Mouse (Mus musculus): ENCODE data around the gene Atp5d.

- TF ChIP-seq CTCF (IDR thresholded peaks at IDR 0.05; ENCODE audit: extremely low read depth, insufficient read length, insufficient replicate concordance, low read depth, low read length) (no peak), POLR2A (IDR thresholded peaks at IDR 0.05; ENCODE audit: low read depth, low read length) (no peak)
Observed at GRCm38 (mm10) chr10:80094085-80094484, 44.3 kb upstream of the Atp5d start.
